Mouse (Mus musculus): ENCODE results near the gene Krt42.

DNA sequence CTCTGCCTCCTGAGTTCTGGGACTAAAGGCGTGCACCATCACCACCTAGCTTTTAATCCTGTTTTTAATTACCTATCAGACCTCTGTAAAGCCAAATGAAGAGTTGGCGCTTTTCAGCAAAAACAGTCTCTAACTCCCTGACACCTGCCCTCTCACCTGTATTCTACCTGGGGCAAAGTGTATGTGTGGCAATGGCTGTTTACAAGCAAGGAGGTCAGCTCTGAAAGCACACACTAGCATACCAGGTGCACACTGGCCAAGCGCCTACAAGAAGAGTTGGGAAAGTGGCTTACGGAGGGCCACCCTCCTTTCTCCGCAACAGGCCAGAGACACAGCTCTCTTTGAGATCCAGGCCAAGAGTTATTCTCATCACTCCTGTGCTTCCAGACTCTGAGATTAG is 45.8 kb upstream of the Krt42 start:
- no peak for TF ChIP-seq CTCF (IDR thresholded peaks at IDR 0.05; ENCODE audit: low read depth)
- TF ChIP-seq EP300 (IDR thresholded peaks at IDR 0.05; ENCODE audit: low read depth), result no peak
